In the genomic region with DNA sequence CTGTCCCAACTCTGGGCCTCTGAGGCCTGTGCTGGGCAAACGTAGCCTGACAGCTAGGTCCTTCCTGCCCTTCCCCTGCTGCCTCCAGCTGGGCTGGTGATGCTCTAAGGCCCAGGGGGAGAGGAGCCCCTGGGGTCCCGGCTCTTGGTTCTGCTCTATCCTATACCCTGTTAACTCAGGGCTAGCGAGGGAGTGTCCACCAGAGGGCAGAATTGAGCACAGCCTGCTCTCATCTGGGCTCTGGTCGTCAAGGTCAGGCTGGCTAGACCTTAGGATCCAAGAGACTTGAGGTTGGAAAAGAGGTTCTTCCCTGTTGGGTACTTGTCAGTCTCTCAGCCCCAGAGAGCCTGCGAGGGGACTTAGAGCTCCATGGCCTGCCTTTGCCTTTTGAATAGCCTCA, we compare ENCODE assay signal across 9 mouse cellular contexts. TPM values are rescaled to one million over a fixed set of nuclear protein-coding genes. Genes with fewer than 3 reads are reported as not detected.
DNase-seq lines count a peak whose midpoint lies in the region; ATAC-seq and TF ChIP-seq lines count a peak whose summit lies in the region.
"Had no signal": no experiment of that assay in that cellular context is flagged by ENCODE, and none has a peak within 500 bp of the region (broad histone marks: within the 10 kb centered on the region; RNA-seq: fewer than 3 reads in every experiment).

No protein-coding gene starts in this region.

- H3K36me3 ChIP-seq in forebrain, embryonic 11.5 days (ENCODE audit: control insufficient read depth, insufficient read depth, low read length), result no peaks in the 10 kb centered on the region; the same call in 1 of the 2 replicates
- H3K36me3 ChIP-seq in forebrain, embryonic 15.5 days, result peaks cover 22% of the 10 kb centered on the region
- H3K36me3 ChIP-seq in C2C12 (ENCODE audit: control insufficient read depth, insufficient read depth), result peaks cover 12% of the 10 kb centered on the region
- peaks cover 49% of the 10 kb centered on the region for H3K36me3 ChIP-seq in forebrain, postnatal 0 days (ENCODE audit: insufficient read depth)
- H3K36me3 ChIP-seq in intestine, embryonic 14.5 days (ENCODE audit: control insufficient read depth, insufficient read depth, low read length), result peaks cover 29% of the 10 kb centered on the region

- no peak for ATAC-seq in forebrain, embryonic 11.5 days (replicated peaks; ENCODE audit: low FRiP score)
- ATAC-seq in forebrain, embryonic 15.5 days (replicated peaks), result no peak; the same call in 1 of the 2 replicates
- 0 out of 2 replicates have a peak, but pooled peaks have one; percentile 47 for ATAC-seq in cerebellum, adult (ENCODE audit: insufficient number of reproducible peaks, low FRiP score, low TSS enrichment)
- ATAC-seq in forebrain, postnatal 0 days, result peak; percentile 66; the same call in 1 of the 2 replicates
- 0 out of 2 replicates have a peak, but pooled peaks have one; percentile 59 for ATAC-seq in intestine, embryonic 14.5 days (replicated peaks; ENCODE audit: low FRiP score, low TSS enrichment, low read depth)

- no peak overlapping the region for H3K27ac ChIP-seq in forebrain, embryonic 11.5 days (ENCODE audit: low read depth, low read length)
- H3K27ac ChIP-seq in forebrain, embryonic 15.5 days (replicated peaks), result no peak overlapping the region
- no peak overlapping the region for H3K27ac ChIP-seq in forebrain, postnatal 0 days (ENCODE audit: low read depth, low read length)
- no peak overlapping the region for H3K27ac ChIP-seq in intestine, embryonic 14.5 days (ENCODE audit: low read depth)

- no peak overlapping the region for H3K4me2 ChIP-seq in forebrain, embryonic 11.5 days (ENCODE audit: low read depth, low read length, severe bottlenecking)
- no peak overlapping the region for H3K4me2 ChIP-seq in forebrain, embryonic 15.5 days (replicated peaks)
- H3K4me2 ChIP-seq in forebrain, postnatal 0 days (ENCODE audit: low read depth), result no peak overlapping the region
- H3K4me2 ChIP-seq in intestine, embryonic 14.5 days (ENCODE audit: low read length), result no peak overlapping the region

- H3K27me3 ChIP-seq in forebrain, embryonic 11.5 days (ENCODE audit: control insufficient read depth, insufficient read depth, low read length), result no peaks in the 10 kb centered on the region
- no peaks in the 10 kb centered on the region for H3K27me3 ChIP-seq in forebrain, embryonic 15.5 days
- no peaks in the 10 kb centered on the region for H3K27me3 ChIP-seq in C2C12 (ENCODE audit: control insufficient read depth, insufficient read depth, insufficient read length)
- no peaks in the 10 kb centered on the region for H3K27me3 ChIP-seq in forebrain, postnatal 0 days (ENCODE audit: insufficient read depth, low read length)
- no peaks in the 10 kb centered on the region for H3K27me3 ChIP-seq in intestine, embryonic 14.5 days (replicated peaks; ENCODE audit: control insufficient read depth, insufficient read depth, low read length)

- no peaks in the 10 kb centered on the region for H3K79me3 ChIP-seq in C2C12 (ENCODE audit: low read depth)

- H3ac ChIP-seq in C2C12 (ENCODE audit: control insufficient read depth, insufficient read length, low read depth), result no peak overlapping the region

- H3K4me3 ChIP-seq in forebrain, embryonic 11.5 days (ENCODE audit: low read depth, low read length), result no peak overlapping the region
- no peak overlapping the region for H3K4me3 ChIP-seq in forebrain, embryonic 15.5 days
- H3K4me3 ChIP-seq in C2C12 (ENCODE audit: insufficient read depth, poor library complexity, severe bottlenecking), result no peak overlapping the region
- no peak overlapping the region for H3K4me3 ChIP-seq in forebrain, postnatal 0 days (ENCODE audit: low read depth, low read length)
- no peak overlapping the region for H3K4me3 ChIP-seq in intestine, embryonic 14.5 days (ENCODE audit: low read depth, low read length)

- peak; percentile 80 for DNase-seq in forebrain, embryonic 11.5 days (ENCODE audit: low spot score)
- peak; percentile 66 for DNase-seq in forebrain, postnatal 0 days
- DNase-seq in intestine, embryonic 14.5 days (ENCODE audit: low spot score), result peak; percentile 86
- DNase-seq in lung, postnatal 10 days, result peak; percentile 63
- peak; percentile 49 to 75 for DNase-seq in spleen, postnatal 10 days (ENCODE audit: low spot score in 2 of 2)

- no peaks in the 10 kb centered on the region for H3K9me3 ChIP-seq in forebrain, embryonic 11.5 days (ENCODE audit: control insufficient read depth, low read length)
- no peaks in the 10 kb centered on the region for H3K9me3 ChIP-seq in forebrain, embryonic 15.5 days
- no peaks in the 10 kb centered on the region for H3K9me3 ChIP-seq in forebrain, postnatal 0 days (ENCODE audit: low read length)
- no peaks in the 10 kb centered on the region for H3K9me3 ChIP-seq in intestine, embryonic 14.5 days (ENCODE audit: control insufficient read depth, low read length)

- no peak overlapping the region for H3K9ac ChIP-seq in forebrain, embryonic 11.5 days (ENCODE audit: low read length)
- H3K9ac ChIP-seq in forebrain, embryonic 15.5 days (replicated peaks), result no peak overlapping the region
- no peak overlapping the region for H3K9ac ChIP-seq in forebrain, postnatal 0 days
- no peak overlapping the region for H3K9ac ChIP-seq in intestine, embryonic 14.5 days (ENCODE audit: low read length)

- TF ChIP-seq CTCF in C2C12 (IDR thresholded peaks at IDR 0.05; ENCODE audit: control insufficient read depth, insufficient read depth, insufficient read length), result peak; percentile 69
- TF ChIP-seq CTCF in forebrain, postnatal 0 days (IDR thresholded peaks at IDR 0.05; ENCODE audit: low read depth), result peak; percentile 86

- no peaks in the 10 kb centered on the region for H3K79me2 ChIP-seq in C2C12 (ENCODE audit: control insufficient read depth, insufficient read depth)

- 28% methylated on average over 5 of the region's 5 CpGs for WGBS in forebrain, embryonic 11.5 days
- 17% methylated on average over 5 of the region's 5 CpGs for WGBS in forebrain, embryonic 15.5 days
- WGBS in forebrain, postnatal 0 days, result 25% methylated on average over 5 of the region's 5 CpGs
- WGBS in intestine, embryonic 14.5 days, result 25% methylated on average over 5 of the region's 5 CpGs

- H3K4me1 ChIP-seq in forebrain, embryonic 11.5 days (replicated peaks; ENCODE audit: control insufficient read depth, insufficient read depth, low read length), result no peaks in the 10 kb centered on the region
- H3K4me1 ChIP-seq in forebrain, embryonic 15.5 days, result no peaks in the 10 kb centered on the region
- no peaks in the 10 kb centered on the region for H3K4me1 ChIP-seq in forebrain, postnatal 0 days (ENCODE audit: insufficient read depth)
- no peaks in the 10 kb centered on the region for H3K4me1 ChIP-seq in intestine, embryonic 14.5 days (replicated peaks; ENCODE audit: control insufficient read depth, insufficient read depth, low read length)

TF ChIP-seq in C2C12, 6 proteins besides CTCF, POLR2A, EP300 and RAD21:
- TF ChIP-seq USF1 (IDR thresholded peaks at IDR 0.05; ENCODE audit: low read depth), result no peak
- no peak for TF ChIP-seq MAX (IDR thresholded peaks at IDR 0.05)
- no peak for TF ChIP-seq FOSL1 (IDR thresholded peaks at IDR 0.05; ENCODE audit: insufficient read depth, low read length, poor library complexity, severe bottlenecking)
- TF ChIP-seq CEBPB (IDR thresholded peaks at IDR 0.05; ENCODE audit: low read depth), result no peak
- no peak for TF ChIP-seq MYOG (IDR thresholded peaks at IDR 0.05; ENCODE audit: control insufficient read depth, extremely low read depth, insufficient read length)
- TF ChIP-seq MYOD1 (IDR thresholded peaks at IDR 0.05; ENCODE audit: control insufficient read depth, insufficient read length, low read depth), result no peak

RNA-seq across cellular contexts. Expression of a gene that starts 11.6 kb away (rescaled TPM):
- 0.09 and 0.19 TPM in 2 replicates for polyA plus RNA-seq in forebrain, embryonic 11.5 days (2014; fragmentation: Nextera tagmentation; extraction: Ambion mirVana)
- polyA plus RNA-seq in forebrain, embryonic 15.5 days (2015; fragmentation: Nextera tagmentation; extraction: Ambion mirVana), result 0.54 and 0.78 TPM in 2 replicates
- not detected for polyA plus RNA-seq in C2C12 (2012; fragmentation: generic; extraction: Trizol)
- total RNA-seq in forebrain, postnatal 0 days (2014; rRNA removed), result 1.8 and 3.7 TPM in 2 replicates
- polyA plus RNA-seq in forebrain, postnatal 0 days (2015; fragmentation: Nextera tagmentation; extraction: Ambion mirVana), result 2.7 and 3.4 TPM in 2 replicates
- 16.2 and 46.3 TPM in 2 replicates for polyA plus RNA-seq in intestine, embryonic 14.5 days (2014; fragmentation: Nextera tagmentation; extraction: Ambion mirVana)
- total RNA-seq: layer of hippocampus, postnatal 25 days had no signal

RNA-seq across cellular contexts. Expression of a gene that starts 26.7 kb away (rescaled TPM):
- 22.4 and 23.1 TPM in 2 replicates for polyA plus RNA-seq in forebrain, embryonic 11.5 days (2014; fragmentation: Nextera tagmentation; extraction: Ambion mirVana)
- 64.1 and 64.8 TPM in 2 replicates for polyA plus RNA-seq in forebrain, embryonic 15.5 days (2015; fragmentation: Nextera tagmentation; extraction: Ambion mirVana)
- polyA plus RNA-seq in C2C12 (2012; fragmentation: generic; extraction: Trizol), result 11.3 TPM
- 70.8 and 94.4 TPM in 2 replicates for total RNA-seq in forebrain, postnatal 0 days (2014; rRNA removed)
- 32.4 and 44.1 TPM in 2 replicates for polyA plus RNA-seq in forebrain, postnatal 0 days (2015; fragmentation: Nextera tagmentation; extraction: Ambion mirVana)
- polyA plus RNA-seq in intestine, embryonic 14.5 days (2014; fragmentation: Nextera tagmentation; extraction: Ambion mirVana), result 17.5 TPM in 2 replicates

RNA-seq across cellular contexts. Expression of a gene that starts 43.3 kb away (rescaled TPM):
- polyA plus RNA-seq in forebrain, embryonic 11.5 days (2014; fragmentation: Nextera tagmentation; extraction: Ambion mirVana), result 8.7 and 9.7 TPM in 2 replicates
- polyA plus RNA-seq in forebrain, embryonic 15.5 days (2015; fragmentation: Nextera tagmentation; extraction: Ambion mirVana), result 1.7 and 2.6 TPM in 2 replicates
- 33.0 TPM for polyA plus RNA-seq in C2C12 (2012; fragmentation: generic; extraction: Trizol)
- 8.2 and 11.9 TPM in 2 replicates for total RNA-seq in forebrain, postnatal 0 days (2014; rRNA removed)
- 2.9 and 4.3 TPM in 2 replicates for polyA plus RNA-seq in forebrain, postnatal 0 days (2015; fragmentation: Nextera tagmentation; extraction: Ambion mirVana)
- polyA plus RNA-seq in intestine, embryonic 14.5 days (2014; fragmentation: Nextera tagmentation; extraction: Ambion mirVana), result 10.1 and 10.3 TPM in 2 replicates

RNA-seq across cellular contexts. Expression of a gene that starts 56.9 kb away (rescaled TPM):
- polyA plus RNA-seq in forebrain, embryonic 11.5 days (2014; fragmentation: Nextera tagmentation; extraction: Ambion mirVana), result 2.4 and 3.7 TPM in 2 replicates
- 28.6 and 31.5 TPM in 2 replicates for polyA plus RNA-seq in forebrain, embryonic 15.5 days (2015; fragmentation: Nextera tagmentation; extraction: Ambion mirVana)
- polyA plus RNA-seq in C2C12 (2012; fragmentation: generic; extraction: Trizol), result 0.04 TPM
- 79.1 and 90.1 TPM in 2 replicates for total RNA-seq in forebrain, postnatal 0 days (2014; rRNA removed)
- 44.7 and 61.4 TPM in 2 replicates for polyA plus RNA-seq in forebrain, postnatal 0 days (2015; fragmentation: Nextera tagmentation; extraction: Ambion mirVana)
- polyA plus RNA-seq in intestine, embryonic 14.5 days (2014; fragmentation: Nextera tagmentation; extraction: Ambion mirVana), result 1.2 TPM in 2 replicates

Comparison
In these comparisons a context has a peak if more than half of its experiments do, and no peak if none do; other contexts are left out.
1. ATAC-seq: peak in cerebellum, adult (single experiment), forebrain, postnatal 0 days (single experiment) and intestine, embryonic 14.5 days (single experiment); none in forebrain, embryonic 11.5 days (single experiment) and forebrain, embryonic 15.5 days (single experiment).
2. Peak in every context shown above with its lines, with median percentiles within 50 percentile points of each other: DNase-seq.